Mouse (Mus musculus) lung, embryonic 16.5 days (tissue): Measurements from ENCODE around the gene Fhad1. TPM values are rescaled to one million over a fixed set of nuclear protein-coding genes. Genes with fewer than 3 reads are reported as not detected.
A peak's percentile ranks its signal among the peaks of the same experiment; 100 is the strongest.

ENCODE experiments used
- ATAC-seq: fragments of 200-750 bp; cut with Nextera tagmentation; 2 replicates; pipeline ENCODE4 v1.8.0; 2017; ENCODE audit warnings: low read depth, mild to moderate bottlenecking, moderate library complexity
- H3K27ac ChIP-seq: fragments of 300-500 bp; sonication (generic); 2 replicates; pipeline ENCODE4 v1.5.1; 2014; ENCODE audit warnings: mild to moderate bottlenecking, control low read depth, low read length
- H3K27me3 ChIP-seq: fragments of 300-500 bp; sonication (generic); 2 replicates; pipeline ENCODE4 v1.6.1; 2014; ENCODE audit warnings: low read depth, low read length, mixed read lengths; ENCODE audit not compliant: control insufficient read depth, insufficient read depth
- H3K36me3 ChIP-seq: fragments of 300-500 bp; sonication (generic); 2 replicates; pipeline ENCODE4 v1.6.1; 2014; ENCODE audit warnings: low read length; ENCODE audit not compliant: control insufficient read depth, insufficient read depth
- H3K4me1 ChIP-seq: fragments of 300-500 bp; sonication (generic); replicated peaks from 2 replicates; pipeline ENCODE4 v1.6.1; 2014; ENCODE audit warnings: low read length, mixed read lengths; ENCODE audit not compliant: control insufficient read depth, insufficient read depth
- H3K4me2 ChIP-seq: fragments of 300-500 bp; sonication (generic); 2 replicates; pipeline ENCODE4 v1.6.1; 2014; ENCODE audit warnings: low read depth, low read length, control low read depth
- H3K4me3 ChIP-seq: fragments of 300-500 bp; sonication (generic); 2 replicates; pipeline ENCODE4 v1.5.1; 2014; ENCODE audit warnings: mild to moderate bottlenecking, low read length, control low read depth
- H3K9ac ChIP-seq: fragments of 300-500 bp; sonication (generic); 2 replicates; pipeline ENCODE4 v1.6.1; 2014; ENCODE audit warnings: low read length, control low read depth
- H3K9me3 ChIP-seq: fragments of 300-500 bp; sonication (generic); 2 replicates; pipeline ENCODE4 v1.6.1; 2016; ENCODE audit warnings: low read length; ENCODE audit not compliant: control insufficient read depth
- WGBS: fragments of 180-500 bp; shearing (Covaris S2); extraction: QIAGEN DNeasy Blood & Tissue Kit; methylation state at CpG from one replicate; pipeline ENCODE4 v1.1.7; 2014; 5-methylcytosine and 5-hydroxymethylcytosine counted together
- polyA plus RNA-seq: library from polyadenylated mRNA; unstranded; fragments of >200 nt; fragmentation: Nextera tagmentation; extraction: Ambion mirVana; gene quantifications from 2 replicates; pipeline ENCODE4 v1.2.1, GENCODE M21; 2015

Fhad1 gene
- polyA plus RNA-seq, 1 experiment from 2014 or later = 3.3 TPM

GRCm38 (mm10) chr4:141879074-141879473, 135.8 kb downstream of the Fhad1 start:
- Histone ChIP-seq H3K4me2 (no peak overlapping the region), H3K9me3 (no peaks in the 10 kb centered on the region), H3K4me3 (no peak overlapping the region), H3K27me3 (no peaks in the 10 kb centered on the region; the same call in 1 of the 2 replicates), H3K27ac (peak overlapping the region; percentile 31), H3K4me1 (peaks cover 18% of the 10 kb centered on the region), H3K9ac (no peak overlapping the region), H3K36me3 (no peaks in the 10 kb centered on the region)
- WGBS = 45% methylated on average over 4 of the region's 4 CpGs
- ATAC-seq = no peak

- Histone ChIP-seq H3K4me2 (no peak overlapping the region), H3K27me3 (no peaks in the 10 kb centered on the region; the same call in 1 of the 2 replicates), H3K9ac (no peak overlapping the region), H3K27ac (peak overlapping the region; percentile 31), H3K36me3 (no peaks in the 10 kb centered on the region), H3K9me3 (no peaks in the 10 kb centered on the region), H3K4me3 (no peak overlapping the region), H3K4me1 (peaks cover 21% of the 10 kb centered on the region)
- 31% methylated on average over 7 of the region's 7 CpGs for WGBS
- ATAC-seq = no peak
These were observed 136.3 kb downstream of the Fhad1 start for GRCm38 (mm10) chr4:141878621-141879020.

DNA sequence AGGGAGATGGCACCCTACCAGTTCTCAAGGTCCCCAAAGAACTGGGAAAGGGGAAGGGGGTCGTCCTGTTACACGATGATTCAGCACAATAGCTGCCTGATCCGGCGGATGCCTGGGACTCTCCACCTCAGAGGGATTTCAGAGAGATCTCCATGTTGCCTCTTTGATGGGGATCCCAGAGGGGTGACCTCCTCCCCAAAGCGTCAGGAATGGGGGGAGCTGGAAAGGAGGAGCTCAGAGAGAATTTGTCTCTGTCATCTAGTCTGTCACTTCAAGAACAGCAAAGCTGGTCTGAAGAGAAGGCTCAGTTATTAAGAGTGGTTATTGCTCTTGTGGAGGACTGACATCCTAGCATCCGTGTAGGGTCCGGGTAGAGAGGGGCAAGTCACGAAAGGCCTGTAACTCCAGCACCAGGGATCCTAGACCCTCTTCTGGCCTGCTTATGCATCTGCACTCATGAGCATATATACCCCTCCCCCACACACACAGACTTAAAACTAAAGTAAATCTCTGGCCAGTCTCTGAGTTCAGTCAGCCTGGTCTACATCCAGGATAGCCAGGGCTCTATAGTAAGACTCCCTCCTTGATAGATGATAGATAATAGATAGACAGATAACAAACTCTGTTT, 139.3 kb downstream of the Fhad1 start:
- Histone ChIP-seq H3K4me3 (peak overlapping the region; percentile 77; the same call in 1 of the 2 replicates), H3K27ac (no peak overlapping the region), H3K4me1 (peaks cover 34% of the 10 kb centered on the region), H3K9ac (no peak overlapping the region), H3K36me3 (no peaks in the 10 kb centered on the region), H3K9me3 (no peaks in the 10 kb centered on the region), H3K27me3 (no peaks in the 10 kb centered on the region; the same call in 1 of the 2 replicates), H3K4me2 (peak overlapping the region; percentile 66)
- 6% methylated on average over 8 of the region's 8 CpGs for WGBS
- no peak for ATAC-seq

GRCm38 (mm10) chr4:141874601-141875460, 140.1 kb downstream of the Fhad1 start, which contains the start of gene Efhd2:
TSS of gene Efhd2 (minus strand) at chr4:141874920.
- Histone ChIP-seq H3K4me1 (peaks cover 34% of the 10 kb centered on the region), H3K27me3 (no peaks in the 10 kb centered on the region; the same call in 1 of the 2 replicates), H3K9ac (peak within 1 kb of the TSS; percentile 85), H3K4me2 (peak within 1 kb of the TSS; percentile 66), H3K27ac (peak within 1 kb of the TSS; percentile 68), H3K36me3 (no peaks in the 10 kb centered on the region), H3K9me3 (no peaks in the 10 kb centered on the region), H3K4me3 (peak within 1 kb of the TSS; percentile 77)
- peak; percentile 90 for ATAC-seq
- under 1% methylated on average over 60 of the region's 73 CpGs for WGBS

DNA sequence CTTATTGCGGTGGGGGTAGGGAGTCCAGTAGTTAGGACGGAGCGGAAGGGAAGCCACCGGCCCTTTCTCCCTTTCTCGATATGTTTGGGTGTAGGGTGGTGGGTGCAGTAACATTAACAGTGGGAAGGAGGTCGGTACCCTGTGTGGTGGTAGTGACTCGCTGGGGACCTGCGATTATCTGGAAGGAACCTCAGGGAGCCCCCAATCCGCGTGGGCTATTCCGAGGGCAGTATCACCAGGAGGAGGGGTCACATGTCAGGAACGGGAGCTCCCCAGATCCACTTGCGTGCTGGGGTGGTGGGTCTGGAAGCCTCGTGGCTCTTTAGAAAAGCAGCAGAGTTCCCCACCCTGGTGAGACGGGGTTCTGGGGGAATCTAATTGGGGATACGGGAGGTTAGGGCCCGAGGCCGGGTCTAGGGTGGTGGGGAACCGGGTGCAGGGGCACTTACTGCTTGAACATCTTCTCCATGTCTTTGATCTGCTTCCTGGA, 140.7 kb downstream of the Fhad1 start:
- H3K4me3 ChIP-seq = peak overlapping the region; percentile 77
- peak overlapping the region; percentile 68 for H3K27ac ChIP-seq
- H3K9me3 ChIP-seq = no peaks in the 10 kb centered on the region
- no peaks in the 10 kb centered on the region; the same call in 1 of the 2 replicates for H3K27me3 ChIP-seq
- WGBS = under 1% methylated on average over 19 of the region's 19 CpGs
- no peaks in the 10 kb centered on the region for H3K36me3 ChIP-seq
- peaks cover 39% of the 10 kb centered on the region for H3K4me1 ChIP-seq
- peak; percentile 1; the same call in 1 of the 2 replicates for ATAC-seq
- peak overlapping the region; percentile 85 for H3K9ac ChIP-seq
- H3K4me2 ChIP-seq = peak overlapping the region; percentile 66

- Histone ChIP-seq H3K9me3 (no peaks in the 10 kb centered on the region), H3K27me3 (no peaks in the 10 kb centered on the region; the same call in 1 of the 2 replicates), H3K9ac (peak overlapping the region; percentile 85), H3K4me3 (peak overlapping the region; percentile 77), H3K4me2 (peak overlapping the region; percentile 66), H3K4me1 (peaks cover 45% of the 10 kb centered on the region), H3K36me3 (no peaks in the 10 kb centered on the region), H3K27ac (no peak overlapping the region)
- ATAC-seq = no peak
- 76% methylated on average over 9 of the region's 9 CpGs for WGBS
These were observed 141.9 kb downstream of the Fhad1 start for GRCm38 (mm10) chr4:141872977-141873376.

GRCm38 (mm10) chr4:141871909-141872308, 143.0 kb downstream of the Fhad1 start:
- Histone ChIP-seq H3K4me2 (peak overlapping the region; percentile 66), H3K27ac (peak overlapping the region; percentile 75), H3K36me3 (no peaks in the 10 kb centered on the region), H3K9ac (peak overlapping the region; percentile 51), H3K4me3 (peak overlapping the region; percentile 77), H3K27me3 (no peaks in the 10 kb centered on the region), H3K4me1 (peaks cover 56% of the 10 kb centered on the region), H3K9me3 (no peaks in the 10 kb centered on the region)
- ATAC-seq = no peak
- WGBS = 34% methylated on average over 9 of the region's 9 CpGs

DNA sequence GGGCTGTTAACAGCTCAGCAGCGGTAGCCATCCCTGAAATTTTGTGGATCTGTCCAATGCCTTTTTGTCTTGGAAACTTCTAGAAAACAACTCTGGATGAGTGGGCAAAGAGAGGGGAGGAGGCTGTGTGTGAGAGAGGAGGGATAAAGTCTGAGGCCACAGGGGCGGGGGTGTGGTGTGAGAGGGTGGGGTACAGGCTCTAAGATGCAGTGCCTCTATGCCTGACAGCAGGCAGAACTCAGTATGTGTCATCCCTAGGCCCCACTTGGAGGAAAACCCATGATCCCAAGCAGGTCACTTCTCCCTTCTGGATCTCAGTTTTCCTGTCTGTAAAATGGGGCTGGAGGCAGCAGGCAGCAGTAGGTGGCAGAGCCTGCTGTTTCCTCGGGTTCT, 143.6 kb downstream of the Fhad1 start:
- Histone ChIP-seq H3K4me1 (peaks cover 61% of the 10 kb centered on the region), H3K27me3 (no peaks in the 10 kb centered on the region), H3K36me3 (no peaks in the 10 kb centered on the region), H3K9ac (no peak overlapping the region), H3K4me2 (peak overlapping the region; percentile 66; the same call in 1 of the 2 replicates), H3K4me3 (no peak overlapping the region), H3K9me3 (no peaks in the 10 kb centered on the region), H3K27ac (no peak overlapping the region)
- WGBS = 81% methylated on average over 3 of the region's 3 CpGs
- no peak for ATAC-seq
